Mouse (Mus musculus) ES-E14 (cell line): ENCODE results near the gene Gatad2a.

Experiments
- CHD2 ChIP-seq: IDR thresholded peaks from 2 replicates; pipeline ENCODE4 v1.6.1; 2014; ENCODE audit warnings: mild to moderate bottlenecking, low read depth, low read length, inconsistent platforms
- HCFC1 ChIP-seq: IDR thresholded peaks from 2 replicates; pipeline ENCODE4 v1.6.1; 2012; ENCODE audit warnings: low read length, inconsistent platforms, borderline replicate concordance; ENCODE audit not compliant: insufficient read depth
- ZNF384 ChIP-seq: IDR thresholded peaks from 2 replicates; pipeline ENCODE4 v1.6.1; 2012; ENCODE audit warnings: low read depth, low read length, inconsistent platforms

DNA sequence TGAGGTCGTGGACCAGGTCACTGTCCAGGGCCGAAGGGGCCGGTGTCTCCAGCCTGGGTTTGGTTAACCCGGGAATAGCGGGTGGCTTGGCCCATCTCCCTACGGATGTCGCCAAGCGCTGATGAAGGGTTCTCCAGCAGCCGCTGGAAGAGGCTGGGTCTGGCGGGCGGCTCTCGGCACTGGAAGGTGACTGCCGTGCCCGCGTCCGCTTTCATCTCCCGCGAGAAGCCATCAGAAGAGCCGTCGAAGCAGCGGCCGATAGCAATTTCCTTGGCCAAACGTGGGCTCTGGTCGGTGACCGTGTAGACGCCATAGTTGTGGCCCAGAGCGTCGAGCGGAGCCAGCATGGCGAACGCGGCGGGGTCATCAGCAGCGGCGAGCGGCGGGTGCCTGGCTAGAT lies 115.3 kb downstream of the Gatad2a start:
- TF ChIP-seq HCFC1, result no peak
- no peak for TF ChIP-seq CHD2
- no peak for TF ChIP-seq ZNF384
